Mouse (Mus musculus): ENCODE results near the gene Prkar2b.

DNA sequence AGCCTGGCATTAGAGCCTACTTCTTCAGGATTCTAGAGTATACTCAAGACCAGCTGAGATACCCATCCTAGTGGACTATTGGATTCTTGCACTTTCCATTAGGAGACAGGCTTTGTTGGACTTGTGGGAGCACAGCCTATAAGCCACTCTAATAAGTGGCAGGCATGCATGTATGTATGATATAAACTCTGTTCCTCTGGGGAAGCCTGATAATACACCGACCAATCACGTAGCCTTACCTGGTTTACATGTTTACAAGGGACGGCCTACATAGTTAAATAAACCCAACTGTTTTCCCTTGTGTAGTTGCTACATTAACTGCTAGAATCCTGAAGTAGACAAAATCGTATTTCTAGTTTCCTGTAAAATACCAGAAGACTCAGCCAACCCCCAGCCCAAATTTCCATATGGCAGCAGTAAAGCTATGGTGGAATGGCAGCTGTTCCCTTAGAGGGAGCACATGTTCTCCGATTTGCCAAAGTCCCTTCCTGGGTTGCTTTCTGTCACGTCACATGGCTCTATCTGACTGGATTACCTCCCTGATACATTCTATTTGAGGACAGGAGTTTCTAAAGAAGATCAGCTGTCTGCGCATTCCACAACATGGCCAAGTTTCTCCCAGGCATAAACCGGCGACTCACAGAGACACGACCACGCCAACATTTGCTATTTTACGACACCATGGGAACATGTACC is 95.4 kb downstream of the Prkar2b start:
- TF ChIP-seq EP300 (optimal IDR thresholded peaks at IDR 0.05): no peak
- no peak for TF ChIP-seq CTCF (IDR thresholded peaks at IDR 0.05; ENCODE audit: low read depth)
